ENCODE assay signal across 28 mouse cellular contexts in genomic region chr11:102442089-102442488, GRCm38 (mm10). TPM values are rescaled to one million over a fixed set of nuclear protein-coding genes. Genes with fewer than 3 reads are reported as not detected.
"Had no signal": no experiment of that assay in that cellular context is flagged by ENCODE, and none has a peak within 500 bp of the region (broad histone marks: within the 10 kb centered on the region; RNA-seq: fewer than 3 reads in every experiment).

No protein-coding gene starts in this region.

- H3K4me2 ChIP-seq: heart, embryonic 11.5 days; heart, embryonic 13.5 days; hindbrain, embryonic 12.5 days; hindbrain, embryonic 14.5 days; intestine, embryonic 15.5 days; limb, embryonic 12.5 days; liver, embryonic 11.5 days; liver, embryonic 13.5 days; liver, embryonic 15.5 days had no signal

- H3K9me3 ChIP-seq: heart, embryonic 13.5 days; hindbrain, embryonic 10.5 days; hindbrain, embryonic 12.5 days; intestine, embryonic 15.5 days; limb, embryonic 10.5 days; limb, embryonic 12.5 days; liver, embryonic 13.5 days; liver, embryonic 15.5 days had no signal

- DNase-seq: gastrocnemius, adult 2 months; gastrocnemius, postnatal 10 days; gastrocnemius, postnatal 25 days; heart, postnatal 4 days; kidney, adult 18-20 months; kidney, adult 8-10 months; kidney, postnatal 10 days; kidney, postnatal 25 days; liver; liver, embryonic 13.5 days had no signal

- H3K36me3 ChIP-seq: liver, embryonic 13.5 days; liver, embryonic 15.5 days had no signal

- H3K27ac ChIP-seq: gastrocnemius, adult 2 months; heart, adult 2 months; heart, embryonic 13.5 days; hindbrain, embryonic 10.5 days; hindbrain, embryonic 12.5 days; hindbrain, embryonic 14.5 days; intestine, embryonic 15.5 days; layer of hippocampus, adult 2 months; left cerebral cortex, adult 2 months; limb, embryonic 10.5 days; limb, embryonic 12.5 days; liver, embryonic 13.5 days; liver, embryonic 15.5 days had no signal

- H3K4me3 ChIP-seq: gastrocnemius, adult 2 months; heart, adult 2 months; heart, embryonic 13.5 days; hindbrain, embryonic 10.5 days; hindbrain, embryonic 12.5 days; intestine, embryonic 15.5 days; layer of hippocampus, adult 2 months; left cerebral cortex, adult 2 months; limb, embryonic 10.5 days; limb, embryonic 12.5 days; liver, embryonic 13.5 days; liver, embryonic 15.5 days had no signal

- H3K9ac ChIP-seq: heart, embryonic 13.5 days; hindbrain, embryonic 12.5 days; hindbrain, embryonic 14.5 days; intestine, embryonic 15.5 days; limb, embryonic 12.5 days; liver, embryonic 13.5 days; liver, embryonic 15.5 days had no signal

- ATAC-seq: hindbrain, embryonic 16.5 days; inflammation-experienced regulatory T-cells, adult 6 months; intestine, embryonic 15.5 days; intestine, postnatal 0 days had no signal

RNA-seq across cellular contexts. Expression of gene Fam171a2, which starts 5.4 kb away (rescaled TPM):
- total RNA-seq: granulocyte monocyte progenitor cell, adult 5-6 weeks had no signal
- polyA plus RNA-seq: inflammation-experienced regulatory T-cells, adult 6 months had no signal

RNA-seq across cellular contexts. Expression of gene Rundc3a, which starts 48.9 kb away (rescaled TPM):
- total RNA-seq: gastrocnemius, adult 2 months; granulocyte monocyte progenitor cell, adult 5-6 weeks; heart, postnatal 25 days had no signal
